Mouse (Mus musculus) embryonic fibroblast, embryonic 13.5 days (primary cell): Measurements from ENCODE around the gene A830018L16Rik. TPM values are rescaled to one million over a fixed set of nuclear protein-coding genes. Genes with fewer than 3 reads are reported as not detected.
A peak's percentile ranks its signal among the peaks of the same experiment; 100 is the strongest.
"Not testable (repeated sequence)": the region's sequence is repeated elsewhere in the genome, so short reads cannot be mapped to it uniquely, and the experiment has no call there.

Experiments
- H3K27ac ChIP-seq: 2 replicates; pipeline ENCODE4 v1.5.1; 2012; ENCODE audit warnings: low read length, control low read depth, inconsistent platforms; ENCODE audit not compliant: insufficient read depth
- H3K4me1 ChIP-seq: 2 replicates; pipeline ENCODE4 v1.6.1; 2011; ENCODE audit warnings: low read length; ENCODE audit not compliant: control insufficient read depth, insufficient read depth
- H3K4me3 ChIP-seq: 2 replicates; pipeline ENCODE4 v1.5.1; 2011; ENCODE audit warnings: mild to moderate bottlenecking, control low read depth, low read length; ENCODE audit not compliant: insufficient read depth
- CTCF ChIP-seq: IDR thresholded peaks from 2 replicates; pipeline ENCODE4 v1.5.1; 2011; ENCODE audit warnings: mild to moderate bottlenecking, control low read depth, low read length, moderate library complexity, borderline replicate concordance; ENCODE audit not compliant: insufficient read depth
- POLR2A ChIP-seq: IDR thresholded peaks from 2 replicates; pipeline ENCODE4 v1.6.1; 2011; ENCODE audit warnings: low read depth, mild to moderate bottlenecking, control low read depth, low read length, moderate library complexity
- polyA plus RNA-seq: library from polyadenylated mRNA; stranded (reverse); fragments of >200 nt; gene quantifications from 2 replicates; pipeline ENCODE4 v1.2.4, GENCODE M21; 2011; ENCODE audit warnings: low read depth; ENCODE audit not compliant: missing spikeins, insufficient read length

A830018L16Rik gene
- polyA plus RNA-seq, 1 experiment = 0.44 TPM

DNA sequence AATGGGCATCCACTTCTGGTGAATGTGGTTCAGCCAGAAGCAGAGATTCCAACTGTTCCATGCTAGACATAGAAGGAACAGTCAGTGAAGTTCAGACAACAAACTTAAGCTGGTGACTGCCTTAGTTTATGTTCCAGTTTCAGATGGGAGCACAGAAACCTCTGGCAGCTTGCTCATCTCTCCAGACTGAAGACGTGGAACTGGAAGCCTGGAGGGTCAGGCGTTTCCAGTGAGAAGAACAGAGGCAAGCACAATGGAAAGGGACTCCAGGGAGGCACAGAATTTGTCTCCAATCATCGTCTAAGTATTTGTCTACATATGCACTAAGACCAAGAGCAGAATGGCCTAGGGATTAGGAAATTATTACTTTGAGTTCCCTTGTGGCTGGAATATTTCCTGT, 576.1 kb downstream of the A830018L16Rik start:
- Histone ChIP-seq H3K4me1 (no peaks in the 10 kb centered on the region), H3K4me3 (no peak overlapping the region), H3K27ac (no peak overlapping the region)
- TF ChIP-seq POLR2A = no peak
- no peak for TF ChIP-seq CTCF

DNA sequence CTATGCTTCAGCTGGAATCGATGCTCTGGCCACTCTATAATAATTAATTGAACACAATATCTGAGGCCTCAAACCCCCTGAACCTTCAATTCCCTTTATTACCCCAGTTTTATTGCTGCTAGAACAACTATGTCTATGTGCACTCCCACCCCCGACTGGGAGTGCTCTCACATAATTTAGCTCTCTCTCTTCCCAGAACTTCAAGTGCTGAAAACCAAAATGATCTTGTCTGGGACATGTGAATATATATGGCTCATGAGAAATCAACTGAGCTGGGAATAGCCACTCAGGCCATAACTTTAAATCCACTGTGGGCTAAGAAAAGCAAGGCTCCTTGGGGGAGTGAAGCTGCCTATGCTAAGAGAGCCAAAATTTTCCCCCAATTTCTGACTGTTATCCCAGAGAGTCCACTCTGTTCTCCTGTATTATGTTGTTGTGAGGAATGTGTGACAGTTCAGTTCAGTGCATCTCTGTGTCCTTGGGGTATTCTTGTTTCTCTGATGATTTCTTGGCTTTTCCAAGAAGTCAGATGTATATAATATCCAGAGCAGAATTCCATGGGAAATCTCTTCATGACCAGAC, 582.5 kb downstream of the A830018L16Rik start:
- Histone ChIP-seq H3K27ac (no peak overlapping the region), H3K4me3 (no peak overlapping the region), H3K4me1 (no peaks in the 10 kb centered on the region)
- TF ChIP-seq POLR2A (no peak), CTCF (no peak)

DNA sequence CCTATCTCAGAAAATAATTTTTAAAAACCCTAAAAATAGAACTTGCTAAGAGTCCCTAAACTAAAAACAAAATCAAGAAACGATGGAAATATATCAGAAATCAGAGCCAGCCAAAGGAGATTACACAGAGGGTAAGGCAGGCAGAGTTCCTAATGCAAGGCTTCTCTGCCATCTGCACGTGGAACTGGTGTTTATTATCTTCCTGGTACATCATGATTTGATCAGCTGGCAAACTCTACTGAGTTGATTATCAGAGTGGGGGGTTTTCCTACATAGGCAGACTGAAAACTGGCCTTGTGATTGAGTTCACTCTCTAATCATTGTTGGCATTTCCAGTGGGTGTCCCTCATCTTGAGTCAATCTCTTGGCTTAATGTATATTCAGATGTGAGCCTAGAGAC, 583.7 kb downstream of the A830018L16Rik start:
- Histone ChIP-seq H3K4me3 (no peak overlapping the region), H3K4me1 (no peaks in the 10 kb centered on the region), H3K27ac (no peak overlapping the region)
- no peak for TF ChIP-seq CTCF
- TF ChIP-seq POLR2A = no peak

DNA sequence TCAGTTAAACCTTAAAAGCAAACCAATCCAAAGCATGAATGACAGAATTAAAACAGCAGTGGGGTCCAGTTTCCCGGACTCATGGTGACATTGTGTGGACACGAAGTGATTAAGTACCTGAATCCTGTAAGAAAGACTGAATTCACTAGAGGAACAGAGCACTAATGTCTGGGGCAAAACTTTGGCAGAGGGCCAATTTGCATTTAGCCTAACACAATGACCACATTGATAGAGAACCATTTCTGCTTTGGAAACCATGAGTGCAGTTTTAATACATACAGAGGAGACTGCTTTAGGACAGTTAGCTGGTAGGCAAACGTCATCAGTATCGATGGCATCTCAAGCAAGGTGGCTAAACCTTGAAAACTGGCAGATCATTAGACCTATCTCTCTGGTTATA, 586.7 kb downstream of the A830018L16Rik start:
- Histone ChIP-seq H3K4me3 (no peak overlapping the region), H3K27ac (no peak overlapping the region), H3K4me1 (no peaks in the 10 kb centered on the region)
- TF ChIP-seq POLR2A (no peak), CTCF (no peak)

DNA sequence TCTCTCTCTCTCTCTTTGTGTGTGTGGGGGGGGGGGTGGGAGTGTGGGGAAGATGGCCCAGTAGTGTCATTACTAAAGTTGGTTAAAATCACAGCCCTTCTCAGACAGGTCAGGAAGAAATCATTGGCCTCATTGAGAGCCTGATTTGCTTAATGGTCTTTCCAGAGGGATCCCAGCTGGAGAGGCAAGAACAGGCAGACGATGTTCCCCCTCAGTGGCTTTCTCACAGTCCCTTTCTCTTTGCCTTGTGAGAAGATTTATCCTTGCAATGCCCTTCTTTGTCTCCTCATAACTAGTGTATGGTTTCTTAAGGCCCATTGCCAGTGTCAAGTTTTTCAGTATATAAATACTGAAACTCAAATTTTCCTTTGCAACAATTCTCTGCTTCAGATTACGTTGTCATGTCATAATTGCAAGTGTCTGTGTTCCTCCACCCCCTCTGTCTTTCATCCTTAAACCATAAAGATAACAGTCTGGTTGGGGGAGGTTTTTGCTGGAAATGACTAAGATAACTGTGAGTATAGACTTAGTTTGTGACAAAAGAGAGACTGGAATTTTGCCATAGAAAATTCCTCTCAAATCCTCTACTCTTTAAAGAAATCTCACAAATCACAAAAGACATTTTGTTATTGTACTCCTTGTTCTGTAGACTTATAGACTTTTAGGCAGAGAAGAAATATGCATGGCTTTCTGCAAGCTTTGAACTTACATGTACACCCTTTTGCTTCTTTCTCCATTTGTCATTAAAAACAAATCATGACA, 595.1 kb downstream of the A830018L16Rik start:
- Histone ChIP-seq H3K4me1 (peaks cover 4% of the 10 kb centered on the region; the same call in 1 of the 2 replicates), H3K4me3 (no peak overlapping the region), H3K27ac (peak overlapping the region; percentile 31; the same call in 1 of the 2 replicates)
- TF ChIP-seq POLR2A (no peak), CTCF (no peak)

DNA sequence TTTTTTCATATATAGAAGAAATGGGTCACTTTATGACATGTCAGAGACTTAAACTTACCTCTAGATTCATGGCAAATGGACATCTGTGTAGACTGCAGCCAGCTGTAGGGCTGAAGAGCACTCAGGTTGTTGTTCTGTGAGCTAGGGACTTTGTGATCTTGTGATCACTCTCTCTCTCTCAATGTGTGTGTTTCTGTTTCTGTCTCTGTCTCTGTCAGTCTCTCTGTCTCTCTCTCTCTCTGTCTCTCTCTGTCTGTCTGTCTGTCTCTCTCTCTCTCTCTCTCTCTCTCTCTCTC, 595.6 kb downstream of the A830018L16Rik start:
- Histone ChIP-seq H3K27ac (peak overlapping the region; percentile 26; the same call in 1 of the 2 replicates), H3K4me1 (peaks cover 4% of the 10 kb centered on the region; the same call in 1 of the 2 replicates), H3K4me3 (no peak overlapping the region)
- no peak for TF ChIP-seq POLR2A
- TF ChIP-seq CTCF = no peak

DNA sequence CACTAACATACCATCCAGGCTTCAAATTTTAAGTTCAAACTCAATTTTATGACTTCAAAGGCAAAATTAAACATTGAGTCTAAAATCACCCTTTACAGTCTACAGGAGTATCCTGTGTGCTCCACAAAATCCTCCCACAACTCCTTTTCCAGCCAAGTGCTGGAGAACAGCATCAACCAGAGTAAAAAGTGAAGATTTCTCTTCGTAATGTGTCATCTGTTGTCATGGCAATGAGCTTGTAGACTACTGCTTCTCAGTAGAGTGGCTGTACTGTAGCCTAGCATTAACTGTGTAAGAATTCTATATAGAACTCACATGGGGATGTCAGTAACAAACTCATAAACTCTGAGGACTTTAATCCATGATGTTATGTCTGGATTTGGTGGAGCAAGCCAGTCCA, 596.7 kb downstream of the A830018L16Rik start:
- TF ChIP-seq CTCF = no peak
- TF ChIP-seq POLR2A = no peak

DNA sequence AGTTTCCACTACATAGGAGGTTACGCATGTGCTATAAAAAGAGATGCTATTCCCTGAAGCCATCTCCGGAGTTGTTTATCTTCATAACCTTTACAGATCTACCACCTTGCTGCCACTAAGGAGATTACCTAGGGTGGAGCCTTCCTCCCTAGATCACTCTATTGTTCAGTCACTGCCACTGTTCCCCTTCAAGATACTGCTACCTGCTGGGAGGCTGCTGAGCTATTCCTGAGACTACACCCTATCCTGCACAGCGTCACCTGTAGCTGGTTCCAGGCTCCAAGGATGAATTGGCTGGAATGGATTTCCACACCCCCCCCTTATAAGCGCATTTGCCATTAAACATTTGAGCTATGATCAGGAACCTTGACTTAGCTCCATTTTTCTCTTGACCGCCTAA, 606.7 kb downstream of the A830018L16Rik start:
- H3K4me3 ChIP-seq, H3K27ac ChIP-seq, H3K4me1 ChIP-seq: not testable (repeated sequence)

More for the DNA sequence above, 596.7 kb downstream of the A830018L16Rik start:
- no peak overlapping the region for H3K4me3 ChIP-seq
- H3K27ac ChIP-seq = no peak overlapping the region
- peaks cover 4% of the 10 kb centered on the region; the same call in 1 of the 2 replicates for H3K4me1 ChIP-seq
